Mouse (Mus musculus) ES-Bruce4 (cell line): ENCODE measurements around the gene Fra10ac1. TPM values are rescaled to one million over a fixed set of nuclear protein-coding genes. Genes with fewer than 3 reads are reported as not detected.

Experiments used
- H3K27ac ChIP-seq: 2 replicates; pipeline ENCODE4 v1.5.1; 2012; ENCODE audit warnings: low read length, inconsistent platforms; ENCODE audit not compliant: insufficient read depth
- H3K27me3 ChIP-seq: 2 replicates; pipeline ENCODE4 v1.6.1; 2012; ENCODE audit warnings: mild to moderate bottlenecking, low read length, inconsistent platforms; ENCODE audit not compliant: control insufficient read depth, poor library complexity, insufficient read depth, severe bottlenecking
- H3K36me3 ChIP-seq: 2 replicates; pipeline ENCODE4 v1.6.1; 2012; ENCODE audit warnings: inconsistent platforms, mild to moderate bottlenecking, low read length, moderate library complexity; ENCODE audit not compliant: control insufficient read depth, poor library complexity, insufficient read depth, severe bottlenecking
- H3K4me1 ChIP-seq: one replicate; pipeline ENCODE4 v1.8.1; 2011; ENCODE audit warnings: low read length; ENCODE audit not compliant: control insufficient read depth, insufficient read depth
- H3K4me3 ChIP-seq: 2 replicates; pipeline ENCODE4 v1.5.1; 2011; ENCODE audit warnings: low read depth, mild to moderate bottlenecking, low read length
- H3K9ac ChIP-seq: 2 replicates; pipeline ENCODE4 v1.6.1; 2012; ENCODE audit warnings: low read depth, mild to moderate bottlenecking, inconsistent platforms; ENCODE audit not compliant: poor library complexity, severe bottlenecking
- H3K9me3 ChIP-seq: replicated peaks from 2 replicates; pipeline ENCODE4 v1.6.1; 2012; ENCODE audit warnings: mild to moderate bottlenecking, low read length, inconsistent platforms; ENCODE audit not compliant: control insufficient read depth, poor library complexity, insufficient read depth, severe bottlenecking
- CTCF ChIP-seq: IDR thresholded peaks from one replicate; pipeline ENCODE4 v1.8.1; 2011; ENCODE audit warnings: low read depth, low read length
- EP300 ChIP-seq: IDR thresholded peaks from 2 replicates; pipeline ENCODE4 v1.6.1; 2011; ENCODE audit warnings: low read depth, low read length; ENCODE audit not compliant: insufficient read depth
- POLR2A ChIP-seq: IDR thresholded peaks from one replicate; pipeline ENCODE4 v1.8.1; 2011; ENCODE audit warnings: low read length; ENCODE audit not compliant: insufficient read depth
- polyA plus RNA-seq: library from polyadenylated mRNA; stranded (reverse); fragments of >200 nt; gene quantifications from 2 replicates; pipeline ENCODE4 v1.2.4, GENCODE M21; 2011; ENCODE audit warnings: low read depth; ENCODE audit not compliant: missing spikeins, insufficient read depth, insufficient read length

Fra10ac1 gene
- polyA plus RNA-seq, 1 experiment, result 46.0 TPM

GRCm38 (mm10) chr19:38161648-38162354 lies 62.2 kb downstream of the Fra10ac1 start:
- Histone ChIP-seq H3K4me1 (no peaks in the 10 kb centered on the region), H3K9me3 (no peaks in the 10 kb centered on the region), H3K27ac (no peak overlapping the region), H3K36me3 (no peaks in the 10 kb centered on the region), H3K4me3 (no peak overlapping the region), H3K27me3 (no peaks in the 10 kb centered on the region), H3K9ac (no peak overlapping the region)
- TF ChIP-seq EP300 (no peak), CTCF (no peak), POLR2A (no peak)

DNA sequence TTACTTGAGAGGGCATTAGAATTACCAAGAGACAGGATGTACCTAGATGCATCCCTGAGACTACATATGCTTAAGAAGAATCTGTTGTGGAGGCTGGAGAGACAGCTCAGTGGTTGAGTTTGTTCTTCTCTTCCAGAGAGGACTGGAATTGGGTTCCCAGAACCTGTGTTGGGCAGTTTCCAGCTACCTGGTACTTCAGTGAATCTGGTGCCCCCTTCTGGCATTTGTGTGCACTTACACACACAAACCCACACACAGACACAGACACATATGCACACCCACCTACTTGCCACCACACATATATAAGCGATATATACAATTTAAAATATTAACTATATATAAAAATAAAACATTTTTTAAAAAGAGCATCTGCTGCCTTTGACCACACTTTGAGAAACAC lies 67.7 kb downstream of the Fra10ac1 start:
- TF ChIP-seq EP300 (no peak), CTCF (peak; percentile 5), POLR2A (no peak)
- Histone ChIP-seq H3K9ac (no peak overlapping the region), H3K27ac (no peak overlapping the region), H3K4me1 (no peaks in the 10 kb centered on the region), H3K9me3 (no peaks in the 10 kb centered on the region; the same call in 1 of the 2 replicates), H3K27me3 (no peaks in the 10 kb centered on the region), H3K4me3 (no peak overlapping the region), H3K36me3 (no peaks in the 10 kb centered on the region)

DNA sequence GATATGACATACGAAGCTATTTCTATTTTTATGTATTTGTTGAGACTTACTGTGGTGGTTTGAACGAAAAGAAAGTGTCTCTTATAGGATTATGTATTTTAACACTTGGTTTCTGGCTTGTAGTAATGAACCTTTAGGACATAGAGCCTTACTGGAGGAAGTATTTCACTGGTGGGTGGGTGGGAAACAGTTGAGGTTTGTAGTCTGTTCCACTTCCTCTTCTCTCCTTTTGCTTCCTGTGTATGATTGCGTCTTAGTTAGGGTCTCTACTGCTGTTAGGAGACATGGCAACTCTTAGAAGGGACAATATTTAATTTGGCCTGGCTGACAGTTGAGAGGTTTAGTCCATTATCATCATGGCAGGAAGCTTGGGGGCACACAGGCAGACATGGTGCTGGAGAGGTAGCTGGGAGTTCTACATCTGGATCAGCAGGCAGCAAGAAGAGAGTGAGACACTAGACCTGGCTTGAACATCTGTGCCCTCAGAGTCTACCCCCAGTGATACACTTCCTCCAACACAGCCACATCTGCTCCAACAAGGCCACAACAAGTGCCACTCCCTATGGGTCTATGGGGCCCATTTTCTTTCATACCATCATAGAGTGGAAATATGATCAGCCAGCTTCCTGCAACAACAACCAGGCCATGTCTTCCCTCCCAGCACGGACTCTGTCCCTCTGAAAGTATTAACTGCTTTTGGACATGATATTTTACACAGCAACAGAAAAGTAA lies 80.2 kb downstream of the Fra10ac1 start:
- Histone ChIP-seq H3K4me3 (no peak overlapping the region), H3K27ac (no peak overlapping the region), H3K27me3 (no peaks in the 10 kb centered on the region), H3K9ac (no peak overlapping the region), H3K9me3 (no peaks in the 10 kb centered on the region), H3K4me1 (no peaks in the 10 kb centered on the region), H3K36me3 (no peaks in the 10 kb centered on the region)
- TF ChIP-seq CTCF (no peak), EP300 (no peak), POLR2A (no peak)

Other genes starting within 250 kb of the Fra10ac1 start
- 23.1 and 25.2 TPM in 2 replicates for gene Myof, start 180.6 kb downstream of the Fra10ac1 start, polyA plus RNA-seq
- 70.4 and 75.1 TPM in 2 replicates for gene Cep55, start 169.1 kb downstream of the Fra10ac1 start, polyA plus RNA-seq
- gene Ffar4, start 127.1 kb downstream of the Fra10ac1 start, polyA plus RNA-seq, result not detected in 2 replicates
- gene Rbp4, start 98.9 kb downstream of the Fra10ac1 start, polyA plus RNA-seq, result 1.2 and 2.0 TPM in 2 replicates
- not detected in 2 replicates for gene Pde6c, start 91.4 kb downstream of the Fra10ac1 start, polyA plus RNA-seq
- gene Lgi1, start 40.4 kb upstream of the Fra10ac1 start, polyA plus RNA-seq, result 28.1 and 32.6 TPM in 2 replicates
- gene Slc35g1, start 171.8 kb upstream of the Fra10ac1 start, polyA plus RNA-seq, result 19.3 and 20.3 TPM in 2 replicates